Mouse (Mus musculus) ES-Bruce4 (cell line): Measurements from ENCODE around the gene Ddi2. TPM values are rescaled to one million over a fixed set of nuclear protein-coding genes. Genes with fewer than 3 reads are reported as not detected.

ENCODE experiments used
- H3K27ac ChIP-seq: 2 replicates; pipeline ENCODE4 v1.5.1; 2012; ENCODE audit warnings: low read length, inconsistent platforms; ENCODE audit not compliant: insufficient read depth
- H3K27me3 ChIP-seq: 2 replicates; pipeline ENCODE4 v1.6.1; 2012; ENCODE audit warnings: mild to moderate bottlenecking, low read length, inconsistent platforms; ENCODE audit not compliant: control insufficient read depth, poor library complexity, insufficient read depth, severe bottlenecking
- H3K36me3 ChIP-seq: 2 replicates; pipeline ENCODE4 v1.6.1; 2012; ENCODE audit warnings: inconsistent platforms, mild to moderate bottlenecking, low read length, moderate library complexity; ENCODE audit not compliant: control insufficient read depth, poor library complexity, insufficient read depth, severe bottlenecking
- H3K4me1 ChIP-seq: one replicate; pipeline ENCODE4 v1.8.1; 2011; ENCODE audit warnings: low read length; ENCODE audit not compliant: control insufficient read depth, insufficient read depth
- H3K4me3 ChIP-seq: 2 replicates; pipeline ENCODE4 v1.5.1; 2011; ENCODE audit warnings: low read depth, mild to moderate bottlenecking, low read length
- H3K9ac ChIP-seq: 2 replicates; pipeline ENCODE4 v1.6.1; 2012; ENCODE audit warnings: low read depth, mild to moderate bottlenecking, inconsistent platforms; ENCODE audit not compliant: poor library complexity, severe bottlenecking
- H3K9me3 ChIP-seq: replicated peaks from 2 replicates; pipeline ENCODE4 v1.6.1; 2012; ENCODE audit warnings: mild to moderate bottlenecking, low read length, inconsistent platforms; ENCODE audit not compliant: control insufficient read depth, poor library complexity, insufficient read depth, severe bottlenecking
- CTCF ChIP-seq: IDR thresholded peaks from one replicate; pipeline ENCODE4 v1.8.1; 2011; ENCODE audit warnings: low read depth, low read length
- EP300 ChIP-seq: IDR thresholded peaks from 2 replicates; pipeline ENCODE4 v1.6.1; 2011; ENCODE audit warnings: low read depth, low read length; ENCODE audit not compliant: insufficient read depth
- POLR2A ChIP-seq: IDR thresholded peaks from one replicate; pipeline ENCODE4 v1.8.1; 2011; ENCODE audit warnings: low read length; ENCODE audit not compliant: insufficient read depth
- polyA plus RNA-seq: library from polyadenylated mRNA; stranded (reverse); fragments of >200 nt; gene quantifications from 2 replicates; pipeline ENCODE4 v1.2.4, GENCODE M21; 2011; ENCODE audit warnings: low read depth; ENCODE audit not compliant: missing spikeins, insufficient read depth, insufficient read length

The Ddi2 gene
- polyA plus RNA-seq, 1 experiment: 46.0 TPM

GRCm38 (mm10) chr4:141663122-141663931 is 59.9 kb downstream of the Ddi2 start:
- H3K27ac ChIP-seq: no peak overlapping the region
- H3K36me3 ChIP-seq: no peaks in the 10 kb centered on the region
- peak overlapping the region; percentile 88 for H3K9ac ChIP-seq
- no peaks in the 10 kb centered on the region for H3K9me3 ChIP-seq
- peak overlapping the region; percentile 66 for H3K4me3 ChIP-seq
- no peaks in the 10 kb centered on the region for H3K4me1 ChIP-seq
- H3K27me3 ChIP-seq: no peaks in the 10 kb centered on the region
- TF ChIP-seq EP300 (no peak), POLR2A (no peak), CTCF (no peak)

DNA sequence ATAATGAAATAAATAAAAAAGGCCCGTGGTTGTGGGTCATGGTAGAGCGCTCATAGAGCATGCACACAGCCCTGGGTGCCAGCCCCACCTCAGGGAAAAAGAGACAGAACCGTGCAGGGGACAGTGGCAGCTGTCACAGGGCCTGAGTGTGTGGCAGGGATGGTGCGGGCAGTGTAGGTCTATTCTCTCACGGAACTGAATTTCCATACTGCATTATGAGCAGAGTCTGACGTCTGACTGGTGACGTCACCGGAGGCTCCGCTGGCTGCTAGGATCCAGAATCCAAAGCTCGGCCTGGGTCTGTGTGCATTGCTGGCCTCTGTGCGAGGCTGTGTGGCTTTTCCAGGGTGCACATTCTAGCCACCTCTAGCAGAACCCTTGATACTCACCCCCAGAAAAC is 62.3 kb downstream of the Ddi2 start:
- no peak overlapping the region for H3K9ac ChIP-seq
- H3K27me3 ChIP-seq: no peaks in the 10 kb centered on the region
- no peaks in the 10 kb centered on the region for H3K9me3 ChIP-seq
- TF ChIP-seq POLR2A (no peak), EP300 (no peak), CTCF (no peak)
- no peaks in the 10 kb centered on the region for H3K4me1 ChIP-seq
- H3K27ac ChIP-seq: no peak overlapping the region
- no peaks in the 10 kb centered on the region for H3K36me3 ChIP-seq
- H3K4me3 ChIP-seq: no peak overlapping the region

- no peak overlapping the region for H3K9ac ChIP-seq
- H3K27me3 ChIP-seq: no peaks in the 10 kb centered on the region
- H3K4me1 ChIP-seq: no peaks in the 10 kb centered on the region
- no peaks in the 10 kb centered on the region for H3K36me3 ChIP-seq
- H3K27ac ChIP-seq: no peak overlapping the region
- no peaks in the 10 kb centered on the region for H3K9me3 ChIP-seq
- TF ChIP-seq POLR2A: no peak
- TF ChIP-seq CTCF: peak; percentile 80
- no peak overlapping the region for H3K4me3 ChIP-seq
Measured at GRCm38 (mm10) chr4:141659739-141660138, 63.5 kb downstream of the Ddi2 start.

DNA sequence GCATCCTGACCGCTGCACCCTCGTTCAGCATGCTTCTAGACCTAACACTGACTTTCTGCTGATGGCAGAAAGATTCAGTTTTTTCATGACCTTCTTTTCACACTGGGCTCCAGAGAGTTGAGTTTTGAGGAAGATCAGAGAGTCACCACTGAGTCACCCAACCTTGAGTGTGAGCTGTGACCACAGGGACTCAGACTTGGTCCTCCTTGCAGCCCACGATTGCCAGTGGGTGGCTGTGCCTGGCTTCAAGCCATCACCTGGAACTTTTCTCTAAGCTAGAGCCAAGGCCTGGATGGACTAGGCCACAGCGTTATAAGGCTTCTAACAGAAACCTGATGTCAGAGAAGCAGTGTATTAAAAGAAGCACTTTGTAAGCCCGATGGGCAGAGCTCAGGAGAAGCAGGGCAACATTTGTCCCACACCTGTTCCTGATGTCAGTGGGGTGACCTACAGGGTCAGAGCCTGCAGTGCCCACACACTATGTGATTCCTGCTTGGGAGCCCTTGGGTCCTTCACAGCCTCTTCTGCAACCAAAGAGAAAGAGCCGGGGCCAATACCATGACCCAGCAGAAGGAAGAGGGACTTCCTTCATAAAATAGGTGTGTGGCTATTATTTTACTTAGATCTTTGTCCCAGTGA is 64.3 kb downstream of the Ddi2 start:
- no peaks in the 10 kb centered on the region for H3K4me1 ChIP-seq
- H3K36me3 ChIP-seq: no peaks in the 10 kb centered on the region

DNA sequence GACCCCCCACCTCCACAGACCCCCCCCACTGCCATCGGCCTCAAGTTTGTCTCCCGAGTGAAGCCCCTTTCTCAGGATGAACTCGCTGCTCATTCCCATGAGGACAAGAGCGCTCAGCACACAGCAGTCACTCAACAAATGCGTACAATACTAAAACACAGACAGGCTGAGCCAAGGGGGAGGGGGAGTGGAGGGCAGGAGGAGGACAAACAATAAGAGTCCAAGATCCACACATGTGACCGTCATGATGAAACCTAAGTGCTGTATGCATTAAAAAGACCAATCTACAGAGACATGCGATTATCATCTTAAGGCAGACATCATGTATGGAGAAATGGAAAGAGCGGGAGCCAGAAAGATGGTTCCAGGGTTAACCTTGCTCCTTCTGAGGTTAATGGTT is 66.3 kb downstream of the Ddi2 start:
- H3K9me3 ChIP-seq: no peaks in the 10 kb centered on the region
- TF ChIP-seq EP300 (no peak), CTCF (no peak), POLR2A (no peak)
- no peak overlapping the region for H3K4me3 ChIP-seq
- H3K9ac ChIP-seq: no peak overlapping the region
- H3K36me3 ChIP-seq: no peaks in the 10 kb centered on the region
- H3K27me3 ChIP-seq: no peaks in the 10 kb centered on the region
- H3K27ac ChIP-seq: no peak overlapping the region
- H3K4me1 ChIP-seq: no peaks in the 10 kb centered on the region

More for the DNA sequence above, 64.3 kb downstream of the Ddi2 start:
- Histone ChIP-seq H3K9me3 (no peaks in the 10 kb centered on the region), H3K9ac (no peak overlapping the region), H3K27me3 (no peaks in the 10 kb centered on the region), H3K4me3 (no peak overlapping the region), H3K27ac (no peak overlapping the region)
- TF ChIP-seq CTCF (no peak), EP300 (no peak), POLR2A (no peak)

DNA sequence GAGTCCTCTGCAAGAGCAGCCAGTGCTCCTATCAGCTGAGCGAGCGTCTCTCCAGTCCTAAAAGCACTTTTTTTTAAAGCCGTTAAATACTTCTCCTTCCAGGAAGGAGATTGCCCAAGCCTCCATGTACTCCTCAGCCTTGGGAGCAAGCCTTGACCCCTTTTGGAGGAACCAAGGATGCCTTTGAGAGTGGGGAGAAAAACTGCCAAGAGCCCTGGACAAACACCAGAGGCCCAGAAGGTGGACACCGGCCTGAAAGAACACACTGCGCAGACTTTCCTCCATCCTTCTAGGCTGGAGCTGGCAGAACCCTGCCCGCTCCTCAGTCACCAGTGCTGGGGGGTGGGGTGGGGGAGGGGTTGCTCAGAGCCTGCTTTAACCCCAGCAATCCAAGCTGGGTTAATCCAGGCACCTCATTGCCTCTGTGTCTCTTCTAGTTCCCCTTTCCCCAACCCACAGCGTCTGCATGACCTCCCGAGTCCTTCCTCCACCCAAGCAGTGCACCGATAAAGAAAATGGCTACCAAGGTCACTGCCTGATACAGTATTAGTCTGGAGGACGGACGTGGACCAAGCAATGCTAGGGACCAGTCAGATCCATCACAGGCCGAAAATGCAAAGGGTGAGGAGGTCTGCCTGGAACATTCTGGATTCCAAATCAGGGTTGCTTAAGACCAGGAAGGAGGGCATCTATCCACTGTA is 67.2 kb downstream of the Ddi2 start:
- Histone ChIP-seq H3K27me3 (no peaks in the 10 kb centered on the region), H3K27ac (no peak overlapping the region), H3K36me3 (no peaks in the 10 kb centered on the region), H3K9ac (no peak overlapping the region), H3K4me3 (no peak overlapping the region), H3K9me3 (no peaks in the 10 kb centered on the region), H3K4me1 (no peaks in the 10 kb centered on the region)
- no peak for TF ChIP-seq POLR2A
- TF ChIP-seq CTCF: no peak
- no peak for TF ChIP-seq EP300
